Mouse (Mus musculus) cortical plate, adult 2 months (tissue): ENCODE results near the gene Tff3.

ENCODE experiments used
- CTCF ChIP-seq: fragments of 200-500 bp; IDR thresholded peaks from 2 replicates; pipeline ENCODE4 v1.5.1; 2011; ENCODE audit warnings: mild to moderate bottlenecking, control low read depth, low read length; ENCODE audit not compliant: insufficient read depth; ENCODE audit errors: extremely low read depth
- POLR2A ChIP-seq: fragments of 200-500 bp; IDR thresholded peaks from 2 replicates; pipeline ENCODE4 v1.6.1; 2011; ENCODE audit warnings: mild to moderate bottlenecking, low read length, control low read depth; ENCODE audit not compliant: insufficient read depth; ENCODE audit errors: extremely low read depth

DNA sequence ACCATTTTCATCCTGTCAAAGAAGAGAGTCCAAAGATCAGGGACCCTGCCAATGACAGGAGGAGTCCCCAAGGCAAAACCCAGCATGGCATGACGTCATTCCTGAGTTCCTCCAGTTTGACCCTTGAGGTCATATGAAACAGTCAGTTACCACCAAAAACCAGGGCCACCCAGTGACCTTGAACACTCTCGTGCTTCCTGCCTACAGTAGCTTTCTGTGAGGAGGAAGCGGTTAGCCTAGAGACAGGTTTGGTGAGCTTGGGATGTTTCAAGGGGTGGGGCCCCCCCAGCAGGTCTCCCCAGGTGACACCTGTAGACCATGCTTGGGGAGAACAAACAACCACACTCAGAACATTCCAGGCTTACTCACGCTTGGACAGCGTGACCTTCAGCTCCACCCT is 51.9 kb downstream of the Tff3 start:
- no peak for TF ChIP-seq CTCF
- no peak for TF ChIP-seq POLR2A
